In genomic region chr9:68376222-68376621, GRCm38 (mm10) we compare ENCODE assay signal across 21 mouse cellular contexts.
DNase-seq lines count a peak whose midpoint lies in the region; ATAC-seq lines count a peak whose summit lies in the region.
"Had no signal": no experiment of that assay in that cellular context is flagged by ENCODE, and none has a peak within 500 bp of the region (broad histone marks: within the 10 kb centered on the region; RNA-seq: fewer than 3 reads in every experiment).

No protein-coding gene starts in this region.

- H3K27me3 ChIP-seq in heart, embryonic 11.5 days (ENCODE audit: control insufficient read depth, insufficient read depth, low read length): no peaks in the 10 kb centered on the region
- H3K27me3 ChIP-seq: embryonic facial prominence, embryonic 12.5 days; forebrain, embryonic 12.5 days had no signal

- 66% methylated on average over 1 of the region's 1 CpGs for WGBS in heart, embryonic 11.5 days (ENCODE audit: insufficient replicate concordance)

- no peaks in the 10 kb centered on the region for H3K36me3 ChIP-seq in heart, embryonic 11.5 days (ENCODE audit: control insufficient read depth, insufficient read depth, low read length)
- H3K36me3 ChIP-seq: embryonic facial prominence, embryonic 10.5 days; embryonic facial prominence, embryonic 12.5 days; forebrain, embryonic 10.5 days; forebrain, embryonic 12.5 days had no signal

- peak; percentile 24 for DNase-seq in adrenal gland, adult 2 months
- DNase-seq in adrenal gland, postnatal 25 days: no peak
- peak; percentile 77 for DNase-seq in heart, adult 11 months
- peak; percentile 18 for DNase-seq in brain, adult 2 months (ENCODE audit: low read depth, low spot score)
- DNase-seq in MN1 (ENCODE audit: low spot score): no peak
- no peak for DNase-seq in left cerebral cortex, adult 9 months (ENCODE audit: low spot score in 2 of 2)
- DNase-seq: adrenal gland, adult 8-10 months; adrenal gland, postnatal 14 days; cerebellum, adult 11-12 months; cerebellum, adult 2 months; cerebellum, adult 9-10 months; cerebellum, postnatal 10 days; cerebellum, postnatal 25 days had no signal

- no peak for ATAC-seq in heart, embryonic 11.5 days (replicated peaks; ENCODE audit: insufficient number of reproducible peaks, low FRiP score, low TSS enrichment)
- ATAC-seq: forebrain, embryonic 14.5 days; forebrain, embryonic 16.5 days had no signal

- no peak overlapping the region for H3K27ac ChIP-seq in heart, embryonic 11.5 days (ENCODE audit: low read depth, low read length)
- H3K27ac ChIP-seq: embryonic facial prominence, embryonic 10.5 days; embryonic facial prominence, embryonic 12.5 days; forebrain, embryonic 10.5 days; forebrain, embryonic 12.5 days had no signal

- no peak overlapping the region for H3K4me3 ChIP-seq in heart, embryonic 11.5 days (ENCODE audit: low read depth, low read length)
- H3K4me3 ChIP-seq: embryonic facial prominence, embryonic 10.5 days; embryonic facial prominence, embryonic 12.5 days; erythroblast, embryonic 14.5 days; forebrain, embryonic 10.5 days; forebrain, embryonic 12.5 days had no signal

- H3K9ac ChIP-seq in heart, embryonic 11.5 days (ENCODE audit: low read depth, low read length): no peak overlapping the region
- H3K9ac ChIP-seq: embryonic facial prominence, embryonic 12.5 days; forebrain, embryonic 12.5 days had no signal

- no peaks in the 10 kb centered on the region for H3K4me1 ChIP-seq in heart, embryonic 11.5 days (ENCODE audit: control insufficient read depth, insufficient read depth, low read length)
- H3K4me1 ChIP-seq: embryonic facial prominence, embryonic 10.5 days; embryonic facial prominence, embryonic 12.5 days; forebrain, embryonic 10.5 days; forebrain, embryonic 12.5 days had no signal

- no peak overlapping the region for H3K4me2 ChIP-seq in heart, embryonic 11.5 days
- H3K4me2 ChIP-seq: embryonic facial prominence, embryonic 12.5 days; forebrain, embryonic 12.5 days had no signal

- no peaks in the 10 kb centered on the region for H3K9me3 ChIP-seq in heart, embryonic 11.5 days (replicated peaks; ENCODE audit: control insufficient read depth, low read length)
- H3K9me3 ChIP-seq: embryonic facial prominence, embryonic 10.5 days; embryonic facial prominence, embryonic 12.5 days; forebrain, embryonic 10.5 days; forebrain, embryonic 12.5 days had no signal

Comparison
In these comparisons a context has a peak if more than half of its experiments do, and no peak if none do; other contexts are left out.
1. DNase-seq: peak in adrenal gland, adult 2 months (single experiment), heart, adult 11 months (single experiment) and brain, adult 2 months (single experiment); none in adrenal gland, postnatal 25 days (single experiment), MN1 (single experiment) and left cerebral cortex, adult 9 months (0 of 2).